Mouse (Mus musculus): ENCODE data around the gene Pnpla3. TPM values are rescaled to one million over a fixed set of nuclear protein-coding genes. Genes with fewer than 3 reads are reported as not detected.

The Pnpla3 gene
- total RNA-seq, 4 experiments from 2014 or later: 9.3 to 12.4 (median 12.2) TPM

- no peak for DNase-seq (ENCODE audit: low spot score in 2 of 2)
Measured at GRCm38 (mm10) chr15:84216461-84217084, 48.9 kb downstream of the Pnpla3 start.

- DNase-seq (ENCODE audit: low spot score in 2 of 2): no peak
Measured at GRCm38 (mm10) chr15:84217969-84218782, 50.5 kb downstream of the Pnpla3 start.

GRCm38 (mm10) chr15:84218783-84219271 lies 51.2 kb downstream of the Pnpla3 start:
- no peak for DNase-seq (ENCODE audit: low spot score in 2 of 2)

GRCm38 (mm10) chr15:84221539-84221938 lies 53.9 kb downstream of the Pnpla3 start:
- DNase-seq (ENCODE audit: low spot score in 2 of 2): no peak

- DNase-seq (ENCODE audit: low spot score in 2 of 2): no peak
Measured at GRCm38 (mm10) chr15:84223423-84223822, 55.8 kb downstream of the Pnpla3 start.

- DNase-seq (ENCODE audit: low spot score in 2 of 2): no peak
Measured at GRCm38 (mm10) chr15:84224779-84225178, 57.1 kb downstream of the Pnpla3 start.

GRCm38 (mm10) chr15:84226918-84227317 lies 59.3 kb downstream of the Pnpla3 start:
- DNase-seq (ENCODE audit: low spot score in 2 of 2): no peak

GRCm38 (mm10) chr15:84230661-84231060 lies 63.0 kb downstream of the Pnpla3 start:
- no peak for DNase-seq (ENCODE audit: low spot score in 2 of 2)

- peak; percentile 30 to 76 for DNase-seq (ENCODE audit: low spot score in 2 of 2)
Measured at GRCm38 (mm10) chr15:84231113-84231712, 63.6 kb downstream of the Pnpla3 start.

- DNase-seq (ENCODE audit: low spot score in 2 of 2): peak; percentile 40 to 49
Measured at GRCm38 (mm10) chr15:84231721-84232561, 64.3 kb downstream of the Pnpla3 start, which contains the start of gene Parvb. Gene Parvb (plus strand): TSS chr15:84232043.

- DNase-seq (ENCODE audit: low spot score in 2 of 2): no peak
Measured at GRCm38 (mm10) chr15:84232609-84233008, 65.0 kb downstream of the Pnpla3 start.

GRCm38 (mm10) chr15:84234794-84235581 lies 67.4 kb downstream of the Pnpla3 start:
- DNase-seq (ENCODE audit: low spot score in 2 of 2): no peak

- no peak for DNase-seq (ENCODE audit: low spot score in 2 of 2)
Measured at GRCm38 (mm10) chr15:84235646-84236045, 68.0 kb downstream of the Pnpla3 start.

Small RNA genes within 50 kb of the gene (microRNA-seq; reads per million reads assigned to microRNA genes)
- 0 to 0.44 reads per million in 2 experiments for gene Mir6392

Other genes with a start within 250 kb of the Pnpla3 start
- gene Efcab6, start 102.5 kb upstream of the Pnpla3 start, total RNA-seq (2022): 10 to 100 TPM in 3 of 4 experiments, 1 to 10 TPM in 1; 9.2 to 16.2 (median 14.2) TPM
- 100 to 1,000 TPM; 393 to 440 (median 417) TPM for gene Sult4a1, start 62.1 kb upstream of the Pnpla3 start, total RNA-seq (2022)
- not detected for gene Pnpla5, start 44.7 kb upstream of the Pnpla3 start, total RNA-seq (2022)
- gene Samm50, start 24.4 kb downstream of the Pnpla3 start, total RNA-seq (2022): 100 to 1,000 TPM; 102 to 106 (median 104) TPM
- gene Parvb, start 64.2 kb downstream of the Pnpla3 start, total RNA-seq (2022): 10 to 100 TPM; 15.8 to 20.0 (median 17.9) TPM
- gene Parvg, start 156.2 kb downstream of the Pnpla3 start, total RNA-seq (2022): 10 to 100 TPM in 2 of 4 experiments, 1 to 10 TPM in 2; 7.8 to 14.1 (median 10.4) TPM

All from left cerebral cortex, adult 8-10 months (tissue).